Mouse (Mus musculus) leukemia stem cell, adult 10-12 weeks (primary cell): ENCODE data around the gene Cep128. TPM values are rescaled to one million over a fixed set of nuclear protein-coding genes. Genes with fewer than 3 reads are reported as not detected.

Source experiments
- polyA plus RNA-seq: library from polyadenylated mRNA; stranded (reverse); fragments of >175 nt; gene quantifications from 2 replicates; pipeline ENCODE4 v1.2.3, GENCODE M21; 2012; ENCODE audit warnings: low replicate concordance

The Cep128 gene
- 2.0 and 6.7 TPM in 2 replicates for polyA plus RNA-seq

DNA sequence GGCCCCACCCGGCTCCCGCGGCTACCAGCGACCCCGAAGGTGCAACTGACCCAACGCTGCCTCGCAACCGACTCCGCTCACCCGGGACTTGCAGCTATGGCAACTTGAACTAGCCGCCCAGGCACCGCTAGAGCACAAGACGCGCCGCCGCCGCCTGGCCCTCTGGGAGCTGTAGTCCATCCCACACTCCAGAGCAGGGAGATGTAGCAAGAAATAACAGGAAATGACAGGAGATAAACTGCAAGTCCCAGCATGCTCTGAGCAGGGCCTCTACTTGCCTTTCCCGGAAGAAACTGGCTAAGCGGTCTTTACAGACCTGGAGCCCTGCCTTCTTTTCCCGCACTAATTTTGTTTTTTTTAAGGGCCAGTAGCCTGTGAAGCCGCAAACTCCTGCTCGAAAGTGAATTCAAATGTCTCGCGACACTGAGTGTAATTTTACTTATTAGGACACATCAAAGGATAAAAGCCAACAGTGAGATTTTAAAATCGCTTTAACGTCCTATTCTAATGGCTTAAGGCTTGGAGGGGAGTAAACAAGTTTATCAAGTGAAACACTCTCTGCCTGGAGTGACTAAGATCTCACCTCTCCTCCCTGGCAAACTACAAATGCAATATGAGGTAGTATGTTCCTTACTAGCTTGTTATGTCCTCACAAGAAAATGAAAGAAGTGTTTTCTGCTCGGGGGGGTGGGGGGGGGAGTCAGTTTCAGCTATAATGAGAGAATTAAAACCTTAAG is at the start of gene Cep128, which contains the start of gene Tshr:
Cep128 (minus strand) TSS at position 129 of the 737 bp plus-strand sequence.
Tshr (plus strand) TSS at position 283 of the 737 bp plus-strand sequence.

Other genes starting within 250 kb of the Cep128 start
- not detected in 2 replicates for gene Tshr, start 154 bp upstream of the Cep128 start, polyA plus RNA-seq
- 4.1 and 8.3 TPM in 2 replicates for gene Gtf2a1, start 206.1 kb upstream of the Cep128 start, polyA plus RNA-seq